Mouse (Mus musculus) A20 (cell line): ENCODE results near the gene Abt1.

Experiments used
- DNase-seq: peaks from one replicate; pipeline ENCODE4 v3.0.0-alpha.2; 2011; ENCODE audit warnings: low read depth, low spot score

Abt1 gene

GRCm38 (mm10) chr13:23438521-23438920 is 14.9 kb upstream of the Abt1 start:
- DNase-seq: peak; percentile 78

GRCm38 (mm10) chr13:23437908-23438307 is 14.2 kb upstream of the Abt1 start:
- DNase-seq: peak; percentile 91

- peak; percentile 84 for DNase-seq
These were observed 13.5 kb upstream of the Abt1 start for GRCm38 (mm10) chr13:23436861-23437822.

- peak; percentile 85 for DNase-seq
These were observed 12.6 kb upstream of the Abt1 start for GRCm38 (mm10) chr13:23436231-23436661.

GRCm38 (mm10) chr13:23435676-23436075 is 12.0 kb upstream of the Abt1 start:
- DNase-seq: peak; percentile 86

GRCm38 (mm10) chr13:23435241-23435640 is 11.6 kb upstream of the Abt1 start:
- no peak for DNase-seq

GRCm38 (mm10) chr13:23434426-23434825 is 10.8 kb upstream of the Abt1 start:
- DNase-seq: peak; percentile 87

GRCm38 (mm10) chr13:23433801-23434200 is 10.1 kb upstream of the Abt1 start:
- DNase-seq: peak; percentile 60

GRCm38 (mm10) chr13:23433206-23433605 is 9.5 kb upstream of the Abt1 start:
- no peak for DNase-seq

- DNase-seq: peak; percentile 97
These were observed 9.0 kb upstream of the Abt1 start for GRCm38 (mm10) chr13:23432562-23433201.

GRCm38 (mm10) chr13:23431351-23431771 is 7.7 kb upstream of the Abt1 start:
- peak; percentile 91 for DNase-seq

- peak; percentile 93 for DNase-seq
These were observed 7.1 kb upstream of the Abt1 start for GRCm38 (mm10) chr13:23430734-23431133.

GRCm38 (mm10) chr13:23429771-23430380 is 6.2 kb upstream of the Abt1 start:
- peak; percentile 68 for DNase-seq

GRCm38 (mm10) chr13:23428166-23428993 is 4.7 kb upstream of the Abt1 start:
- DNase-seq: peak; percentile 65

GRCm38 (mm10) chr13:23427401-23427910 is 3.8 kb upstream of the Abt1 start:
- DNase-seq: peak; percentile 72

- peak; percentile 85 for DNase-seq
These were observed 3.3 kb upstream of the Abt1 start for GRCm38 (mm10) chr13:23426922-23427321.

GRCm38 (mm10) chr13:23426335-23426734 is 2.7 kb upstream of the Abt1 start:
- peak; percentile 86 for DNase-seq

GRCm38 (mm10) chr13:23425505-23425904 is 1.8 kb upstream of the Abt1 start:
- peak; percentile 91 for DNase-seq

- peak; percentile 96 for DNase-seq
These were observed 1.0 kb upstream of the Abt1 start for GRCm38 (mm10) chr13:23424494-23425325.

- no peak for DNase-seq
These were observed 350 bp upstream of the Abt1 start for GRCm38 (mm10) chr13:23424052-23424380.
